Mouse (Mus musculus): ENCODE measurements at regions not wholly inside any gene's neighbourhood (a gene's known extent, or its start where the extent isn't known, plus 50 kb on each side); places are given as distances from the start of the nearest gene placed in this dataset.
"Not testable (repeated sequence)": the region's sequence is repeated elsewhere in the genome, so short reads cannot be mapped to it uniquely, and the experiment has no call there.

GRCm38 (mm10) chr11:22573166-22573565 is 61.3 kb downstream of the Tmem17 start:
- no peak for ATAC-seq (replicated peaks; ENCODE audit: low FRiP score, poor library complexity, severe bottlenecking)

GRCm38 (mm10) chr11:22573802-22574201 is 61.9 kb downstream of the Tmem17 start:
- ATAC-seq (replicated peaks; ENCODE audit: low FRiP score, poor library complexity, severe bottlenecking): no peak

GRCm38 (mm10) chr11:22574506-22574905 is 62.6 kb downstream of the Tmem17 start:
- ATAC-seq (replicated peaks; ENCODE audit: low FRiP score, poor library complexity, severe bottlenecking): no peak

GRCm38 (mm10) chr11:22584100-22584487 is 72.2 kb downstream of the Tmem17 start:
- no peak for ATAC-seq (replicated peaks; ENCODE audit: low FRiP score, poor library complexity, severe bottlenecking)

- ATAC-seq (replicated peaks; ENCODE audit: low FRiP score, poor library complexity, severe bottlenecking): no peak
Measured at GRCm38 (mm10) chr11:22584488-22585158, 72.7 kb downstream of the Tmem17 start.

GRCm38 (mm10) chr11:22587691-22588241 is 75.9 kb downstream of the Tmem17 start:
- ATAC-seq (replicated peaks; ENCODE audit: low FRiP score, poor library complexity, severe bottlenecking): no peak

GRCm38 (mm10) chr11:22588546-22588945 is 76.7 kb downstream of the Tmem17 start:
- ATAC-seq (replicated peaks; ENCODE audit: low FRiP score, poor library complexity, severe bottlenecking): no peak

- ATAC-seq (replicated peaks; ENCODE audit: low FRiP score, poor library complexity, severe bottlenecking): no peak
Measured at GRCm38 (mm10) chr11:22589901-22590300, 78.0 kb downstream of the Tmem17 start.

GRCm38 (mm10) chr11:22591050-22591449 is 79.2 kb downstream of the Tmem17 start:
- not testable (repeated sequence) for ATAC-seq (replicated peaks; ENCODE audit: low FRiP score, poor library complexity, severe bottlenecking)

GRCm38 (mm10) chr11:22592706-22593105 is 80.8 kb downstream of the Tmem17 start:
- ATAC-seq (replicated peaks; ENCODE audit: low FRiP score, poor library complexity, severe bottlenecking): no peak

- no peak for ATAC-seq (replicated peaks; ENCODE audit: low FRiP score, poor library complexity, severe bottlenecking)
Measured at GRCm38 (mm10) chr11:22596076-22596804, 84.4 kb downstream of the Tmem17 start.

GRCm38 (mm10) chr11:22596805-22597149 is 84.9 kb downstream of the Tmem17 start:
- no peak for ATAC-seq (replicated peaks; ENCODE audit: low FRiP score, poor library complexity, severe bottlenecking)

GRCm38 (mm10) chr11:22600370-22600769 is 88.5 kb downstream of the Tmem17 start:
- ATAC-seq (replicated peaks; ENCODE audit: low FRiP score, poor library complexity, severe bottlenecking): no peak

- ATAC-seq (replicated peaks; ENCODE audit: low FRiP score, poor library complexity, severe bottlenecking): no peak
Measured at GRCm38 (mm10) chr11:22601977-22602376, 90.1 kb downstream of the Tmem17 start.

- no peak for ATAC-seq (replicated peaks; ENCODE audit: low FRiP score, poor library complexity, severe bottlenecking)
Measured at GRCm38 (mm10) chr11:22602610-22603009, 90.7 kb downstream of the Tmem17 start.

GRCm38 (mm10) chr11:22603397-22603796 is 91.5 kb downstream of the Tmem17 start:
- ATAC-seq (replicated peaks; ENCODE audit: low FRiP score, poor library complexity, severe bottlenecking): no peak

GRCm38 (mm10) chr11:22606380-22606779 is 94.5 kb downstream of the Tmem17 start:
- ATAC-seq (replicated peaks; ENCODE audit: low FRiP score, poor library complexity, severe bottlenecking): no peak

- no peak for ATAC-seq (replicated peaks; ENCODE audit: low FRiP score, poor library complexity, severe bottlenecking)
Measured at GRCm38 (mm10) chr11:22607645-22608044, 95.8 kb downstream of the Tmem17 start.

- ATAC-seq (replicated peaks; ENCODE audit: low FRiP score, poor library complexity, severe bottlenecking): no peak
Measured at GRCm38 (mm10) chr11:22608945-22609344, 97.1 kb downstream of the Tmem17 start.

GRCm38 (mm10) chr11:22610433-22611101 is 98.7 kb downstream of the Tmem17 start:
- no peak for ATAC-seq (replicated peaks; ENCODE audit: low FRiP score, poor library complexity, severe bottlenecking)
